Mouse (Mus musculus) adrenal gland, postnatal 25 days (tissue): ENCODE data around the gene Rft1. TPM values are rescaled to one million over a fixed set of nuclear protein-coding genes. Genes with fewer than 3 reads are reported as not detected.

Source experiments
- DNase-seq: peaks from one replicate; pipeline ENCODE4 v3.0.0; 2021; ENCODE audit warnings: mixed read lengths
- long read RNA-seq: library from polyadenylated mRNA; stranded (forward); transcript quantifications from one replicate; pipeline ENCODE4 v2.0.0, GENCODE M21; 2021
- total RNA-seq: library from RNA; stranded (reverse); gene quantifications from 2 replicates; pipeline ENCODE4 v1.2.3, GENCODE M21; 2021

Rft1 gene
- 23.7 and 32.8 TPM in 2 replicates for total RNA-seq
- long read RNA-seq, transcript Rft1-201 (13 exons, 2,387 nt) = major isoform, 32 of 56 reads
- long read RNA-seq, partial matches to known transcripts = 2 of 56 reads
- long read RNA-seq, other reads (novel, unspliced or antisense) = 21 of 56 reads

GRCm38 (mm10) chr14:30653943-30654659, at the start of gene Rft1:
TSS of gene Rft1 (plus strand) at chr14:30654360.
- DNase-seq = peak; percentile 99

GRCm38 (mm10) chr14:30606817-30607216, 47.3 kb upstream of the Rft1 start:
- DNase-seq = no peak

- DNase-seq = no peak
These were observed 46.5 kb upstream of the Rft1 start for GRCm38 (mm10) chr14:30607696-30608095.

- no peak for DNase-seq
These were observed 46.0 kb upstream of the Rft1 start for GRCm38 (mm10) chr14:30608176-30608575.

- no peak for DNase-seq
These were observed 44.7 kb upstream of the Rft1 start for GRCm38 (mm10) chr14:30609499-30609898.

GRCm38 (mm10) chr14:30610304-30610703, 43.9 kb upstream of the Rft1 start:
- DNase-seq = no peak

GRCm38 (mm10) chr14:30610940-30611339, 43.2 kb upstream of the Rft1 start:
- no peak for DNase-seq

GRCm38 (mm10) chr14:30612523-30612922, 41.6 kb upstream of the Rft1 start:
- peak; percentile 90 for DNase-seq

- DNase-seq = no peak
These were observed 41.0 kb upstream of the Rft1 start for GRCm38 (mm10) chr14:30612962-30613715.

- DNase-seq = no peak
These were observed 37.4 kb upstream of the Rft1 start for GRCm38 (mm10) chr14:30616751-30617150.

- no peak for DNase-seq
These were observed 35.3 kb upstream of the Rft1 start for GRCm38 (mm10) chr14:30618746-30619275.

- DNase-seq = no peak
These were observed 34.1 kb upstream of the Rft1 start for GRCm38 (mm10) chr14:30619982-30620578.

- DNase-seq = no peak
These were observed 32.0 kb upstream of the Rft1 start for GRCm38 (mm10) chr14:30622130-30622529.

- no peak for DNase-seq
These were observed 31.6 kb upstream of the Rft1 start for GRCm38 (mm10) chr14:30622556-30622955.

GRCm38 (mm10) chr14:30624277-30624721, 29.9 kb upstream of the Rft1 start:
- DNase-seq = no peak

- peak; percentile 71 for DNase-seq
These were observed 28.9 kb upstream of the Rft1 start for GRCm38 (mm10) chr14:30625131-30625807.

- DNase-seq = peak; percentile 87
These were observed 28.1 kb upstream of the Rft1 start, which contains the start of gene Prkcd for GRCm38 (mm10) chr14:30625856-30626726. TSS of gene Prkcd (minus strand) at chr14:30626210.

- no peak for DNase-seq
These were observed 27.1 kb upstream of the Rft1 start for GRCm38 (mm10) chr14:30626756-30627742.

GRCm38 (mm10) chr14:30628235-30628634, 25.9 kb upstream of the Rft1 start:
- no peak for DNase-seq

- DNase-seq = no peak
These were observed 24.3 kb upstream of the Rft1 start for GRCm38 (mm10) chr14:30629839-30630238.
